Mouse (Mus musculus) liver, adult 2 months (tissue): ENCODE results near the gene Mrgprb2. TPM values are rescaled to one million over a fixed set of nuclear protein-coding genes. Genes with fewer than 3 reads are reported as not detected.

Experiments
- DNase-seq: peaks from one replicate; pipeline ENCODE4 v3.0.0-alpha.2; 2011; ENCODE audit warnings: low read depth, low spot score; ENCODE audit errors: extremely low read depth
- H3K27ac ChIP-seq: fragments of 200-500 bp; replicated peaks from 2 replicates; pipeline ENCODE4 v1.5.1; 2012; ENCODE audit warnings: low read depth, mild to moderate bottlenecking, control low read depth, inconsistent platforms, low read length; ENCODE audit not compliant: insufficient read depth
- H3K27me3 ChIP-seq: fragments of 200-500 bp; 2 replicates; pipeline ENCODE4 v1.6.1; 2012; ENCODE audit warnings: mild to moderate bottlenecking, moderate library complexity, low read length, inconsistent platforms; ENCODE audit not compliant: control insufficient read depth, insufficient read depth
- H3K36me3 ChIP-seq: fragments of 200-500 bp; 2 replicates; pipeline ENCODE4 v1.6.1; 2012; ENCODE audit warnings: low read length, inconsistent platforms; ENCODE audit not compliant: control insufficient read depth, insufficient read depth
- H3K4me1 ChIP-seq: fragments of 200-500 bp; 2 replicates; pipeline ENCODE4 v1.6.1; 2011; ENCODE audit warnings: low read length; ENCODE audit not compliant: control insufficient read depth, insufficient read depth
- H3K4me3 ChIP-seq: fragments of 200-500 bp; 2 replicates; pipeline ENCODE4 v1.5.1; 2011; ENCODE audit warnings: low read depth, mild to moderate bottlenecking, control low read depth, low read length, moderate library complexity; ENCODE audit not compliant: insufficient read depth
- H3K79me2 ChIP-seq: fragments of 200-500 bp; 2 replicates; pipeline ENCODE4 v1.6.1; 2012; ENCODE audit warnings: inconsistent platforms, mild to moderate bottlenecking, low read length, moderate library complexity; ENCODE audit not compliant: control insufficient read depth, insufficient read depth
- H3K9ac ChIP-seq: fragments of 200-500 bp; 2 replicates; pipeline ENCODE4 v1.6.1; 2012; ENCODE audit warnings: low read depth, mild to moderate bottlenecking, control low read depth, inconsistent platforms, low read length
- CTCF ChIP-seq: fragments of 200-500 bp; IDR thresholded peaks from 2 replicates; pipeline ENCODE4 v1.5.1; 2011; ENCODE audit warnings: low read depth, low read length, control low read depth
- POLR2A ChIP-seq: fragments of 200-500 bp; IDR thresholded peaks from 2 replicates; pipeline ENCODE4 v1.6.1; 2011; ENCODE audit warnings: low read length, control low read depth; ENCODE audit not compliant: insufficient read depth; ENCODE audit errors: extremely low read depth
- polyA plus RNA-seq: library from polyadenylated mRNA; depleted of rRNA; stranded (reverse); fragments of >200 nt; gene quantifications from 2 replicates; pipeline ENCODE4 v1.2.3, GENCODE M21; 2012; rRNA removed
- total RNA-seq: library from RNA; depleted of rRNA; stranded (reverse); fragments of >200 nt; gene quantifications from 2 replicates; pipeline ENCODE4 v1.2.3, GENCODE M21; 2014; rRNA removed

The Mrgprb2 gene
- total RNA-seq (not detected in 2 replicates), polyA plus RNA-seq (not detected in 2 replicates)

- Histone ChIP-seq H3K4me3 (no peak within 1 kb of the TSS), H3K27me3 (no peaks in the 10 kb centered on the region), H3K79me2 (no peaks in the 10 kb centered on the region), H3K27ac (no peak within 1 kb of the TSS), H3K9ac (no peak within 1 kb of the TSS), H3K4me1 (no peaks in the 10 kb centered on the region), H3K36me3 (no peaks in the 10 kb centered on the region)
- no peak for DNase-seq
- TF ChIP-seq POLR2A = no peak
- no peak for TF ChIP-seq CTCF
Observed at GRCm38 (mm10) chr7:48557986-48558385, at the start of gene Mrgprb2. Gene Mrgprb2 (minus strand): TSS chr7:48558086.

Other genes starting within 250 kb of the Mrgprb2 start
- not detected in 2 replicates for gene Mrgprb8, start 169.6 kb downstream of the Mrgprb2 start, total RNA-seq
- not detected in 2 replicates for gene Mrgprb8, start 169.6 kb downstream of the Mrgprb2 start, polyA plus RNA-seq
- gene Mrgprb1, start 101.7 kb downstream of the Mrgprb2 start, total RNA-seq = not detected in 2 replicates
- not detected in 2 replicates for gene Mrgprb1, start 101.7 kb downstream of the Mrgprb2 start, polyA plus RNA-seq
- not detected in 2 replicates for gene Mrgprx2, start 58.8 kb downstream of the Mrgprb2 start, total RNA-seq
- gene Mrgprx2, start 58.8 kb downstream of the Mrgprb2 start, polyA plus RNA-seq = not detected in 2 replicates
- gene Mrgprb3, start 85.7 kb upstream of the Mrgprb2 start, total RNA-seq = not detected in 2 replicates
- not detected in 2 replicates for gene Mrgprb3, start 85.7 kb upstream of the Mrgprb2 start, polyA plus RNA-seq
- 6.2 and 7.7 TPM in 2 replicates for gene Zdhhc13, start 230.9 kb upstream of the Mrgprb2 start, total RNA-seq
- 2.7 and 3.0 TPM in 2 replicates for gene Zdhhc13, start 230.9 kb upstream of the Mrgprb2 start, polyA plus RNA-seq